Mouse (Mus musculus): ENCODE data around the gene Zc3h12c.

- no peak for TF ChIP-seq POLR2A (IDR thresholded peaks at IDR 0.05; ENCODE audit: borderline replicate concordance, control insufficient read depth, low read depth, low read length)
- TF ChIP-seq CTCF (IDR thresholded peaks at IDR 0.05; ENCODE audit: control insufficient read depth, insufficient read depth, low read length) = no peak
These were observed 18.6 kb downstream of the Zc3h12c start for GRCm38 (mm10) chr9:52149768-52150167.
